Mouse (Mus musculus) layer of hippocampus, adult 8-10 months (tissue): ENCODE data around the gene Nrxn3. TPM values are rescaled to one million over a fixed set of nuclear protein-coding genes. Genes with fewer than 3 reads are reported as not detected.
A peak's percentile ranks its signal among the peaks of the same experiment; 100 is the strongest.

Source experiments
- DNase-seq, 2 experiments: peaks; one replicate each; pipeline ENCODE4 v3.0.0; 2022; ENCODE audit warnings: low spot score in 2 of 2
- total RNA-seq, 4 experiments: library from RNA; stranded (reverse); gene quantifications; 2 replicates each; pipeline ENCODE4 v1.2.4; 2022

Gene Nrxn3
- total RNA-seq, 4 experiments from 2014 or later = 173 to 206 (median 191) TPM

DNA sequence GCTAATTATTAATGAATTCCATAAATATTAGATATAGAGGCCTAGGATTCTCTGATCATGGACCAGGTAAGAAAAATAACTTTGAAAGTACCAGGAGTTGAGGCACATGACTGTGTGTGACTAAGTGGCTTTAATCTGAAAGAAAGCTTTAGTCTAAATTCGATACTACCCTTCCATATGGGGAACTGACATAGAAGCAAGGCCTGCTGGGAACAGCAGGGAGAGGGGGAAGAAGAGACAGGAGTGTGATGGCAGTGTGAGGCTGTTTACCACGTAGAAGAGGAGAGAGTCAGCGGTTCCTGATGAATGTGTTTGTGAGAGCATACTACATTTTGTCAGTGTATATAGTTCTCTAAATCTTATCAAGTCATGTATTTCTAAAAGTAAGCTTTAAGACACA lies 202.2 kb downstream of the Nrxn3 start:
- DNase-seq = no peak

DNA sequence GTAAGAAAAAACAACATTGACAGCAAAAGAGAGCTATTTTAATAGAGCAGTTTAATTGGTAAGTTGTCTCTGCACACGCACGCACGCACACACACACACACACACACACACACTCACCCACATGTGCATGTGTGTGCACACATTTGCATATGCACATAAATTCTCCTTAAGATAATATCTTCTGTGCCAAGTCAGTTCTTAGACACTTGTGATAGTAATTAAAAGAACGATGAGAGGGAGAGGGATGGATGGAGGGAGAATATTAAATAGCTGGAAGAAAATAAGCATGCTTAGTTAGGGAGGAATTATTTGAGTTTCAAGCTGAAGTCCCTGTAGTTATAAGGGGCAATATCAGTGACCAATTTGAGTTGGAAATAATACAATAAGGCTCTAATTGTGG lies 203.6 kb downstream of the Nrxn3 start:
- DNase-seq = no peak

DNA sequence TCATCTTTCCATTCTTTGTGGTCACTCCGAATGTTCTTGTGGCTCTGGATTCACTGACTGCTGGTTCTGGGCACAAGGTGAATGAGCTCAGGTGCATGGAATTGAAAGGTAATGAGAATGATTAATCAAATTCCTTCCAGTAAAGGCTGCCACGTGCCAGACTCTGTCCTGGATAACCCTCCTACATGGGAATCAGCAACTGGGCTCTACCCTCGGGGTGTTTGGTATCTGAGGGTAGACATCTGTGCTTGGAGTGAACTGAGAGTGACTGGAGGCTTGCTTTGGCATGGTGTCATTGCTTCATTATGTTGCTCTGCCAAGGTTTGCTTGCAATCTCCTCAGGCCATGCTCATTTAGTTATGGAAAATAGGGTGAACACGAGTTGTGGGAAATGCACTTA lies 209.0 kb downstream of the Nrxn3 start:
- DNase-seq = no peak

DNA sequence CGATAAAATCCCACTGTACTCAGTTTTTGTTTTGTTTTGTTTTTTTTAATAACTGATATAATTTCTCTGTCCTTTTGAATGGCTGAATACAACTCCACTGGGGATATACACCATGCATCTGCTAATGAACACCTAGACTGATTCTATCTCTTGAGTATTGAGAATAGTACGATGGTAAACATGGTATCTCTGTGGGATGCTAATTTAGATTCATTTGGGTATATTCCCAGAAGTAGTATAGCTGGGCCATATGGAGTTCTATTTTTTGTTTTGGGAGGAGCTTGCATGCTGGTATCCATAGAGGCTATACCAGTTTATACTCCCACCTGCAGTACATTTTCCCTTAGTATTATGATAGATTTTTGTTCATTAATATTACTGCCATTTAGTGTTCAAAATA lies 217.0 kb downstream of the Nrxn3 start:
- DNase-seq = no peak

GRCm38 (mm10) chr12:88944967-88945366 lies 222.3 kb downstream of the Nrxn3 start:
- DNase-seq = no peak

GRCm38 (mm10) chr12:88949870-88950269 lies 227.2 kb downstream of the Nrxn3 start:
- no peak for DNase-seq

DNA sequence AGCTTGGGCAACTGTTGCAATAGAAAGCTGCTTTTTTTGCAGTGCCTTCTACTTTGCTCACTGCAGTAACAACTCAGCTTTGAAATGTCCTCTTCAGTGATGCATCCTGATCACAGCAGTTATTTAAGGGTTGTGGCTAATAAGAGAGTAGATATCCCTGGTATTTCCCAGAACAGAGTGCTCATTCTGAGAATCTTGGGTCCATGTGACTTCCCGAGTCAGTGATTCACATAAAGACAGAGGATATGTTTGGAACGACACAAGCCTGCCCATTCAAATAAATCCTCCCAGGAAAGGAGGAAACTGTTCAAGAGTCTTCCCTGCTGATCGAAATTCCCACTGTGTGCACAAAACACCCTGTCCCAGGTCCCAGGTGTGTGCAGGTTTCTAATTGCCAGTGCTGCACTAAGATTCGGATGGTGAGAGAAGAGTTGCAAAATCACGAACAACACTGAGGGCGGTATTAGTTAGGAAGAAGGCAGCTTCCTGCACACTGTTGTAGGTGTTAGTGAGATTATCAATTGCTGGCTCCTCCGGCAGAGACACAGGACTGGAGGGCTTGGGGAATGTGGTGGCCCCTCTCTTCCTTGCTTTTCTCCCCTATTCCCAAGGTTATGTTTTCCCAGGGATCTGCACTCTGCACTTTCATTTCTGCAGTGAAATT lies 230.4 kb downstream of the Nrxn3 start:
- peak; percentile 14 to 36 for DNase-seq

- peak in 1 of 2 experiments; percentile 8 for DNase-seq
Observed at GRCm38 (mm10) chr12:88953801-88954200, 231.1 kb downstream of the Nrxn3 start.

DNA sequence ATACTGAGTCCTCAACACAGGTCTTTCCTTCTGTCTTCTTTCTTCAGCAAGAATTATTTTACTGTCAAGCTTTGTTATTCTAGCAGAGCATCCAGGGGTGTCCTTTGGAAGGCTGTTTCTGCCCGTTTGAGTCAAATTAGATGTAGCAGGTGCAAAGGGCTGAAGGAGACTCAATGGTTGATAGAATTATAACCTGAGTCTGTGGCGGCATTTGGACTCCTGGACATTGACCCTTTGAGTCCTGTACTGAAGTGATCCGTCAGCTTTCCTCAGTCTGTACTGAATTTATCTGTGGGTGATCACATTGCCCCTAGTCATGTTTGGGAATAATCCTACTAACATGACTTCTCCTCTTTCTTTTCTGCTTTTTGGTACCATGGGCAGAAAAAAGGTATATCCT lies 234.8 kb downstream of the Nrxn3 start:
- DNase-seq = no peak

DNA sequence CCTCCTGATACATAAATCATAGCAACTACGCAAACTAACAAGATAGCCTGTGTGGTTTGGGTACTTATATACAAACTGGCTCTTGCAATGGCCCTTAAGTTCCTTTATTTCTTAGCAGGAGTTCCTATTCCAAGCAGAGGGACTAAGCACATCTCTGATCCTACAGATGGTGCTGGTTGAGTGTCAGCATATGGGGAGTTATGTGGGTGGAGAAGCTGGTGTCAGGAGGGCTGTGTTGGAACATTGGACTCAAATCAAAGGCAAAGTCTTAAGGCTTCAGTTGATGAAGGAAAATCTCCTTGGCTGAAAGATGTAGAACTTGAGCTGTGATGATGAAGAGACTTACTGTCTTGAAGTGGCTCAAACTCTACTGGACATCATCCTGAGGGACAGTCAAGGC lies 238.1 kb downstream of the Nrxn3 start:
- peak; percentile 49 to 58 for DNase-seq

GRCm38 (mm10) chr12:88966329-88966728 lies 243.7 kb downstream of the Nrxn3 start:
- no peak for DNase-seq

- no peak for DNase-seq
Observed at GRCm38 (mm10) chr12:88976621-88977020, 253.9 kb downstream of the Nrxn3 start.

DNA sequence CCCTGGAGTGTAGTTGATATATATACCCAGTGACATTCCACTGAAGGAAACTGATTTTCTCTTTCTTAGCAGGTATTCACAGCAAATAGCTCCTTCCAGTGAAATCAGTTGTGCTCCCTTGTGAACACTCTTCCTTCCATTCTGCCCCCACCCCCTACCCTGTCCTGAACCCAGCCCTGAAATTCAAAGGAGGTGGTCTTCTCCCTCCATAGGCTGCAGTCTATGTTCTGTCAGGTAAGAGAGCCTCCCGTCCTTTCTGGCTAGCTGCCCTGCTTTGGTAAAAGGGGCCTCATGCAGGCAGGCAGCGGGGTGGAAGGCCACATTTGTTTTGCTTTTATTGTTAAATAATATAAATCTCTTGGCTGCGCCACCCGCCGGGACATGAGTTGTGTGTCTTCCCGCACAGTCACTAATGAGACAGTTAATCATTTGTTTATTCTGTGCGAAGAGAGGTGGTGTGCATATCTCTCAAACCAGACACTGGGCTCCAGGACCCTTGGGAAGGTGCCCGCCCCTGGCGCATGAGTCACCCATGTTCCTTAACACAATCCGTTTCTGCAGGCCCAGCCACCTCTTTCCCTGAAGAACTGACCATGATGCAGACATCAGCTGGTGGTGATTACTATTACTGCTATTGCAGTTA lies 261.1 kb downstream of the Nrxn3 start:
- no peak for DNase-seq

DNA sequence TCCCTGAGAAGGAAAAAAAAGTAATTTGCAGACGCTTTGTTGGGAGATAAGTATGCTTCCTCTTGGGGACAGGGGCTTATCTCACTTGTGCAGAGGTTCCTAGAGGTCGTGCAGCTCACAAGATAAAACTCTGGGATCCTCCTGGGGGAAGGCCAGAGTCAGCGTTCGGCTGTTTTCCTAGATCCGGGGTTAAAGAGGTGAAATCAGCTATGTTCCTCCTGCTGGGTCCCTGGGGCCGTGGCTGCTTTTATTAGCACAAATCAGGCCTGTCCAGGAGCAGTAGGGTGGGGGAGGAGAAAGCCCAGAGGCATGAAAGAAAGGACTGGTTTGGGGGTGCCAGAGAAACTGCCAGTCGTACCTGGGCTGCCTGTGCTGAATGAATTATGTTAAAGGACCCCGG lies 261.7 kb downstream of the Nrxn3 start:
- no peak for DNase-seq

GRCm38 (mm10) chr12:88984804-88985203 lies 262.1 kb downstream of the Nrxn3 start:
- no peak for DNase-seq

DNA sequence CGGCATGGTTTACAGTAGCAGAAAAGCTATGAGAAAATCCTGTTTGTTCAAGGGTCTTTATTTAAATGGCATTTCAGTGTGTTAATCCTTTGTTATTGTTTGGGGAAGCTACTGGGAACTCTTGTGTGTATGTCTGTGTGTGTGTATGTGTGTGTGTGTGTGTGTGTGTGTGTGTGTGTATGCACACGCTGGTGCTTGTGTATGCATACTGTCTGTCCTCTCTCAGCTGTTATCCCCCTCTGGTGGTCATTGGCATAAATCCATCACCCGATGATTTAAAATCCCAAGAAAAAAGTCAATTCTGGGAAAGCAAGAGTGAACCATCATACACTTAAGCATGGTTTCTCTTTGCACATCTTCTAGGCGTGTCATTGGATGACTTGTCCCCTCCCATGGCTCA lies 264.4 kb downstream of the Nrxn3 start:
- DNase-seq = no peak

DNA sequence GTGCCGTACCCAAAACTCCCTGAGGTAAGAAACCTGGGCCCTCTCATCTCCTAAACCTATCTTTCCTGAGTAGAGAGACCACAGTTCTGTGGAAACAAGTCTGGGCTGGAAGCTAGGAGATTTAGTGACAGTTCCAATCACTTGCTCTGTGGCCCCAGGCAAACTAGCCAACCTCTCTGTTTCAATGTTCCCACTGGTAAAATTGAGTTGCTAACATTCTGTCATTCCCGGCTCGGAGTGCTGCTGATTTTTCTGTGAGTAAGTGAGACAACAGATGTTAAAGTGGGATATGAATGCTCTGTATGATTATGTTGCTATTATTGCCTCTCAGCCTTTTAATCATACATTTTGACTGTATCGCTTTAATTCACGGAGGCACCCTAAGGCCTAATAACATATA lies 268.1 kb downstream of the Nrxn3 start:
- DNase-seq = no peak

GRCm38 (mm10) chr12:88992141-88992540 lies 269.5 kb downstream of the Nrxn3 start:
- DNase-seq = no peak

GRCm38 (mm10) chr12:88993788-88994187 lies 271.1 kb downstream of the Nrxn3 start:
- no peak for DNase-seq

GRCm38 (mm10) chr12:89016436-89016835 lies 293.8 kb downstream of the Nrxn3 start:
- DNase-seq = no peak

GRCm38 (mm10) chr12:89025180-89025579 lies 302.5 kb downstream of the Nrxn3 start:
- DNase-seq = no peak

DNA sequence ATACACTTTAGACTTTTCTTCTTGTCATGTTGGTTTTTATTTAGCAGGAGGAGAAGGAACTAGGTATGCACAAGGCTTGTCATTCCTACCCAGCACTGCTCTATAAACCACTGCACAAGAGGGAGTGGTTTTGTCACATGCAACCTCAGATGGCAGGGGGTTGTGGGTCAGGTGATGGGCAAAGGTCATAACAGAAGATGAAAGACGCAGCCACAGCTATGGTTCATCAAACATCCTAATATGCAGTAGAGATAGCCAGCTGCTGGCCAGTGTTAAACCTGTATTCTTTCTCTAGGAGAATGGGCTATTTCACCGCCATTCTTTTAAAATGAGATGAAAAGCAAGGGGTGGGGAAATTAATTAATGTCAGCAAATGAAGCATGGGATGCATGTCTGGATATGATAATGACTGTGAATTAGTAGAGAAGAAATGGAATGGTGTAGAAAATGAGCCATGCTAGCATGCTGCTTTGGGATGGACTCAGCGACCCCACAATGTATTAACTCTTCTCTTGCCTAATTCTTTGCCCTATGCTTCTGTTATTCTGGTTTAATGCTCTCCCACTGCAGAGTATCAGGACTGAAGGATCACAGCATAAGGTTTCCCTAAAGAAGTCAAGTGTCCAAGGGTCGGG lies 313.4 kb downstream of the Nrxn3 start:
- no peak for DNase-seq

- no peak for DNase-seq
Observed at GRCm38 (mm10) chr12:89040151-89040550, 317.5 kb downstream of the Nrxn3 start.
